Mouse (Mus musculus): Measurements from ENCODE around the gene Susd6. TPM values are rescaled to one million over a fixed set of nuclear protein-coding genes. Genes with fewer than 3 reads are reported as not detected.
A peak's percentile ranks its signal among the peaks of the same experiment; 100 is the strongest.
"Not testable (repeated sequence)": the region's sequence is repeated elsewhere in the genome, so short reads cannot be mapped to it uniquely, and the experiment has no call there.

Gene Susd6
- polyA plus RNA-seq, 1 experiment, result 5.9 TPM

DNA sequence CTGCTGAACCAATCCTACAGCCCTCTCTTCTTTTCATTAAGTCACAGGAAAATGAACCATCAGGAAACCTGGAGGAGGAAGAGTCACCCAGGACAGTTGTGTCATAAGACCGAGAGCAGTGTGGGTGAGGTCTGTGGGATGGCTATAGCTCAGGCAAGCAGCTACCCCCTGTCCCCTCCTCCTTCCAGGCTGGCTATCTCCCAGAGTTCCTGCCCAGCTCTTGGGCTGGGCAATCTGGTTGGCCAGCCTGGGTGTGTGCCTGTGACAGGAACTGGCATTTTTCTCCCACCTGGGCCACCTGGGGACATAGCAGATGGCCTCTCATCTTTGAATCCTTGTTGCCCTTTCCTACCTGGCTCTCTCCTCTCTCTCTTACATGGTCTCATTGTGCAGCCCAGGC lies 6.4 kb upstream of the Susd6 start:
- H3K4me3 ChIP-seq (replicated peaks), result no peak overlapping the region
- H3K4me1 ChIP-seq, result peaks cover 59% of the 10 kb centered on the region
- TF ChIP-seq GATA1 (IDR thresholded peaks at IDR 0.05; ENCODE audit: borderline replicate concordance, low read length), result no peak
- no peak for TF ChIP-seq FLI1 (IDR thresholded peaks at IDR 0.05; ENCODE audit: low read length)
- H3K36me3 ChIP-seq (replicated peaks; ENCODE audit: low read length), result no peaks in the 10 kb centered on the region
- no peaks in the 10 kb centered on the region for H3K9me3 ChIP-seq
- no peaks in the 10 kb centered on the region for H3K27me3 ChIP-seq (replicated peaks)

DNA sequence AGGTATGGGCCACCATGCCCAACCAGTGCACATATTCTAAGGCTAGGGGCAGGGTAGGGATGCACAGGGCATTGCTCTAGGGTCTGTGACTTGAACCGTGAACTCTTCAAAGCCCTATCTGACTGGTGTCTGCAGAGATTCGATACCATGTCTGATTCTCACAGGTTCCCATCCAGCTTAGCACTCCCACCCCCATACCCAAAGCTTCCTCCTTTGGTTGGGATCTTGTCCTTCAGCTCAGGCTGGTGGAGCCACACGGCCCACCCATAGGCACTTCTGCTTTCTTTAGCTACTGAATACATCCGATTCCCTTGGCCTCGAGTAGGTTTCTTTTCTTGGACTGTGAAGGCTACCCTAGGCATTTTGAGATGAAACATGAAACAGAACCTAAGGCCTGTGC lies 5.3 kb upstream of the Susd6 start:
- Histone ChIP-seq H3K4me1 (peaks cover 54% of the 10 kb centered on the region), H3K36me3 (replicated peaks; ENCODE audit: low read length) (no peaks in the 10 kb centered on the region)

DNA sequence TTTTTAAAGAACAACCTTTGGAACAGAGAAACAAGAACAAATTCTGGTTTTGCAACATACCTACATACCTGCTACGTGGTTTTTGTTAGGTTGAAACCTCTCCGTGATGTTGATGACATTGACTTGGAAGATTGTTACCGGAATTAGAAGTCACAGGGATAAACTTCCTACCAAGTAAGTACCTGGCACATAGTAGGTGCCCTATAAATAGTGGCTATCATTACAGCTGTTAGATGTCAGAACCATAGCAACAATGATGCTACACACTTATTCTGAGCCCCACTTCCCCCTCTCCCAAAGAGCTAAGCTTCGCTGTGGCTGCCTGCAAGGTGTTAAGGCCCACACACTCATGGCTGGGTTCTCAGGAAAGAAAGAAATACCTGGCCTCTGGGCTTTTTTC lies 4.7 kb upstream of the Susd6 start:
- no peaks in the 10 kb centered on the region for H3K9me3 ChIP-seq
- no peaks in the 10 kb centered on the region for H3K27me3 ChIP-seq (replicated peaks)
- no peak overlapping the region for H3K4me3 ChIP-seq (replicated peaks)
- no peaks in the 10 kb centered on the region for H3K36me3 ChIP-seq (replicated peaks; ENCODE audit: low read length)
- TF ChIP-seq GATA1 (IDR thresholded peaks at IDR 0.05; ENCODE audit: borderline replicate concordance, low read length), result no peak
- no peak for TF ChIP-seq FLI1 (IDR thresholded peaks at IDR 0.05; ENCODE audit: low read length)
- peaks cover 52% of the 10 kb centered on the region for H3K4me1 ChIP-seq

More for the DNA sequence above, 5.3 kb upstream of the Susd6 start:
- H3K9me3 ChIP-seq, result no peaks in the 10 kb centered on the region
- no peak overlapping the region for H3K4me3 ChIP-seq (replicated peaks)
- TF ChIP-seq FLI1 (IDR thresholded peaks at IDR 0.05; ENCODE audit: low read length) (no peak), GATA1 (IDR thresholded peaks at IDR 0.05; ENCODE audit: borderline replicate concordance, low read length) (no peak)
- no peaks in the 10 kb centered on the region for H3K27me3 ChIP-seq (replicated peaks)

DNA sequence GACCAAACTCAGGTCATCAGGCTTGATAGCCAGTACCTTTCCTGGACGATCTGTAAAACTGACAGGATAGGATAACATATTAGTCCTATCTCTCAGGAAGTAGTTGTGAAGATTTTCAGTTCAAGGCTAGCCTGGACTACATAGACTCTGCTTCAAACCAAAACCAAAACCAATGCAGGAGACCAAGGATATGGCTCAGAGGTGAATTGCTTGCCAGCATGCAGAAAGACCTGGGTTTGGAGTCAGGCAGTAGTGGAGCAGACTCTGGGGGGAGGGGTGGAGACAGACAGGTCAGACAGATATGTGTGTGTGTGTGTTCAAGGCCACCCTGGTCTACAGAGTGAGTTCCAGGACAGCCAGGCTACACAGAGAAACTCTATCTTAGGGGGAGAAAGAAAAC lies 3.7 kb upstream of the Susd6 start:
- Histone ChIP-seq H3K27me3 (replicated peaks) (no peaks in the 10 kb centered on the region), H3K36me3 (replicated peaks; ENCODE audit: low read length) (no peaks in the 10 kb centered on the region), H3K9me3 (no peaks in the 10 kb centered on the region), H3K4me1 (peaks cover 52% of the 10 kb centered on the region), H3K4me3 (replicated peaks) (no peak overlapping the region)
- no peak for TF ChIP-seq GATA1 (IDR thresholded peaks at IDR 0.05; ENCODE audit: borderline replicate concordance, low read length)
- no peak for TF ChIP-seq FLI1 (IDR thresholded peaks at IDR 0.05; ENCODE audit: low read length)

DNA sequence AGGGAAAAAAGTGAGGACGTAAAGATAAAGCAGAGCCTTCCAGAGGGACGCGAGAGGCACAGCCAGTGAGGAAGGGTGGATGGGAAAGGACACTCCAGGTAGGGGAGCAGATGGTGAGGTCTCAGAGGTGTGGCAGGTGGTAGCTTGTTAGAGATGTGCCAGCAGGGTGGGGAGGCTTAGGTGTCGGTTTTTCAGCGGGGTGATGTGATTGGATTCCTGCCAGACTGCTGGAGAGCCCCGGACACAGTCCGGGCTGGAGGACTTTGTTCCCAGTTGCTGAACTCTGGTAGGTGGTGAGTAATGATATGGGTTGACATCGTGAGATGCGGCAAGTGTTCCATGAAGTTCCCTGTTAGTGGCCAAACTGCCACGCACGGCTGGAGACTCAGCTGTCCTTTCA lies 2.7 kb upstream of the Susd6 start:
- no peaks in the 10 kb centered on the region for H3K27me3 ChIP-seq (replicated peaks)
- H3K4me1 ChIP-seq, result peaks cover 55% of the 10 kb centered on the region
- H3K4me3 ChIP-seq (replicated peaks), result no peak overlapping the region
- TF ChIP-seq FLI1 (IDR thresholded peaks at IDR 0.05; ENCODE audit: low read length), result no peak
- TF ChIP-seq GATA1 (IDR thresholded peaks at IDR 0.05; ENCODE audit: borderline replicate concordance, low read length), result no peak
- H3K9me3 ChIP-seq, result no peaks in the 10 kb centered on the region
- no peaks in the 10 kb centered on the region for H3K36me3 ChIP-seq (replicated peaks; ENCODE audit: low read length)

DNA sequence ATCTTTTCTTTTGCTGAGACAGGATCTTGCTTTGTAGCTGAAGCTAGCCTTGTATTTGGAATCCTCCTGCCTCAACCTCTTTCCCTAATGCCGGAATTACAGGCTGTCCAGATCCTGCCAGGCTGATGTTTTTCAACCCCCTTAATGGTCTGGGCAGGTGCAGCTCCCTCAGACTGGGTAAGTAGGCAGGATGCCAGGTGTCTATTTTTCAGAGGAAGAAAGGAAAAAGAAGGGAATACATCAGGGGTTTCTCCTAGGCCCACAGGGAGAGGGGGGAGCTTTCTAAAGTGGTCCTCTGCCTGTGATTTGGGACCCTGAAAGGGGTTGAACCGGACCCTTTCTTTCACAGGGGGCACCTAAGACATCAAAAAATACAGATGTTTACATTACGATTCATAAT lies 2.1 kb upstream of the Susd6 start:
- H3K4me1 ChIP-seq, result peaks cover 56% of the 10 kb centered on the region
- H3K4me3 ChIP-seq (replicated peaks), result no peak overlapping the region
- TF ChIP-seq GATA1 (IDR thresholded peaks at IDR 0.05; ENCODE audit: borderline replicate concordance, low read length) (no peak), FLI1 (IDR thresholded peaks at IDR 0.05; ENCODE audit: low read length) (no peak)
- no peaks in the 10 kb centered on the region for H3K9me3 ChIP-seq
- H3K36me3 ChIP-seq (replicated peaks; ENCODE audit: low read length), result peaks cover 3% of the 10 kb centered on the region
- H3K27me3 ChIP-seq (replicated peaks), result no peaks in the 10 kb centered on the region

DNA sequence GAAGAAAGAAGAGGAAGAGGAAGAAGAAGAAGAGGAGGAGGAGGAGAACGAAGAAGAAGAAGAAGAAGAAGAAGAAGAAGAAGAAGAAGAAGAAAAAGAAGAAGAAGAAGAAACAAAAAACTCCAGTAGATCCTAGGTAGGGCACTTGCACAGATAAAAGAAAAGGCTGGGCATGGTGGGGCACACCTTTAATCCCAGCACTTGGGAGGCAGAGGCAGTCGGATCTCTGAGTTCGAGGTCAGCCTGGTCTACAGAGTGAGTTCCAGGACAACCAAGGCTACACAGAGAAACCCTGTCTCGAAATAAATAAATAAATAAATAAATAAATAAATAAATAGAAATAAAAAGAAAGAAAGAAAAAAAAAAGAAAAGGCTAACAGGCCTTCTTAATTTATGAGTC lies 1.0 kb upstream of the Susd6 start:
- H3K9me3 ChIP-seq; H3K36me3 ChIP-seq (replicated peaks; ENCODE audit: low read length); H3K4me3 ChIP-seq (replicated peaks); H3K27me3 ChIP-seq (replicated peaks): not testable (repeated sequence)
- peaks cover 56% of the 10 kb centered on the region for H3K4me1 ChIP-seq

DNA sequence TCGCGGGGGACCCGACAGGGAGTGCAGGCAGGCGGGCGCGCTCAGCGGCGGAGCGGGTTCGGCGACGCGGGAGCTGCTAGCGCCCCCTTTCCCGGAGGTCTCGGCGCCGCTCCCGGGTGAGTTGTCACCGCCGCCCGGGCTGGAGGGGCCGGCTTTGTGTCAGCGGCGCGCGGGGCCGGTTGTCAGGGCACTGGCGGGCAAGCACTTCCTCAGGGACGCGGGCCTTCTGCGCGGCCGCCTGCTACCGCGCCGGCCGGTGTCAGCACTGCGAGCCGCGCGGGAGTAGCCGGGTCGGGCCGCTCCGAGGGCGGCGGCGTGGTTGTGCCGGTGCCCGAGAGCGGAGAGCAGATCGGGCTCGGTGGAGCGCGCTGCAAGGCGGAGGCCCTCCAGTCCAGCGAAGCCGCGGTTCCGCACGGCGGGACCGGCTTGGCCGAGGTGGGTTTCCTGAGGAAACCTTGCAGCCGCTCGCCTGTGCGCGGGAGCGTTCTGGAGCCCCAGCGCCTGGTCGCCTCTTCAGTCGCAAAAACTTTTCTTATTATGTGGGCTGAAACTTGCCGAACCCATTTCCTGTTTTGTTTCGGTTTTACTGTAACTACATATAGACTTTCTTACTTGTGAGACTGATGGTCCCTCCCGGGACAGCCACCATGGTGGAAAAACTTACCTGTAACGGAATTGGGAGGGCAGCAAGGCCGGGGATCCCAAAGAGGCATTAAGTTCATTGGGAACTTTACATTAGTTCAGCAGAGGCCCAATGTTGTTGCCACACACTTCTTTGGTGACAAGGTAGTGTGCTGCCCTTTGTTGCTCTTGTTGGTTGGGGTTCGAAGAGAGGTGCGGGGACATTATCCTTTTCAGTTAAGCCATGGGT lies 625 bp downstream of the Susd6 start:
- Histone ChIP-seq H3K4me3 (replicated peaks) (peak overlapping the region; percentile 98), H3K27me3 (replicated peaks) (no peaks in the 10 kb centered on the region), H3K36me3 (replicated peaks; ENCODE audit: low read length) (peaks cover 19% of the 10 kb centered on the region), H3K9me3 (no peaks in the 10 kb centered on the region), H3K4me1 (peaks cover 57% of the 10 kb centered on the region)
- TF ChIP-seq FLI1 (IDR thresholded peaks at IDR 0.05; ENCODE audit: low read length) (no peak), GATA1 (IDR thresholded peaks at IDR 0.05; ENCODE audit: borderline replicate concordance, low read length) (no peak)

DNA sequence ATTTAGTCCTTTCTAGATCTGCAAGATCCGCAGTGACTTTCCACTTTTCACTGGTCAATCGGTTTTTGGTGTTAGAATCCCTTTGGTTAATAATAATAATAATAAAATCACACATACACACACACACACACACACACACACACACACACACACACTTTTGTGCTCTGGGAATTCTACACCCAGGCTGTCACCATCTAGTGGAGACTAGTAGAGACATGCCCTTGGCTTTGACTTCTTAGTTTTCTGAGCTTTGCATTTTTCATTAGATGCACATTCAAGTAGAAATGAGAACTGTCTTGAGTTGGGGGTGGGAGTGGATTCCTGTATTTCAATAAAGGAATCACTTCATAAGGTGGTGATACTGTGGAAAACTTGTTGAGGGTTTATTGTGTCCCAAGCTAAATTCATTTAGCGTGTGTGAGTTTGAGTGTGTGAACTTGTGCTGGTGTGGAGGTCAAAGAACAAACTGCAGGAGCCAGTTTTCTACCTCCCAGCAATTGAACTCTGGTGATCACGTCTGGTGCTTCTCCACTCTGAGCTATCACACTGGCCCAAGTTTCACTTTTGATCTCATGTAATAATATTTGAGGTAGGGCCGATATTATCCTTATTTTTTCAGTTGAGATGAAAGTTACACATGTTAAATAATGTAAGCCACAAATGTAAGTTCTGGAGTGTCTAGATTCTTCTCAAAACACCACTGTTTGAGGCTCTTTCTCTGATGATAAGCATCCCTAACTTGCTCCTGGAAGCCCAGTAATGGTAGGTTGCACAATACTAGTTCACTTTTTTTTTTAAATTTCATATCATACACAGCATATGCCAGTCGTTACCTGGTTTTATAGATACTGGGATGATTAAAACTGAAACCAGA lies 1.5 kb downstream of the Susd6 start:
- Histone ChIP-seq H3K27me3 (replicated peaks) (no peaks in the 10 kb centered on the region), H3K36me3 (replicated peaks; ENCODE audit: low read length) (peaks cover 22% of the 10 kb centered on the region), H3K4me1 (peaks cover 56% of the 10 kb centered on the region), H3K4me3 (replicated peaks) (peak overlapping the region; percentile 98), H3K9me3 (no peaks in the 10 kb centered on the region)
- TF ChIP-seq FLI1 (IDR thresholded peaks at IDR 0.05; ENCODE audit: low read length), result no peak
- TF ChIP-seq GATA1 (IDR thresholded peaks at IDR 0.05; ENCODE audit: borderline replicate concordance, low read length), result no peak

DNA sequence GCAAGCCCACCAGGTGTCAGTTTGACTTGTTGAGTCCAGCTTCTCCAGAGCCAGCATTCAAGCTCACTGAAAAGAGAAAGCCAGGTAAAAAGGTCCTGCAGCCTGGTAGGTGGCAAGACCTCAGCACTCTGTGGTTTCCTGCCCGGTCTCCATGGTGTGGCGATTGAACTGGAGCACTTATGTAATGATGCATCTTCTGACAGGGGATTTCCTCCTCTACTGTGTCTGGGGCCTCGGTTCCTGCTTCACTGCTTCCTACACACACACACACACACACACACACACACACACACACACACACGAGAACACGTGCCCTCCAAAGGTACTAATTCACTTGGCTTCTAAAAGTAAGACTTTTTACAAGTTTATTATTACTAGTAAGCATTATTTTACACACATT lies 2.6 kb downstream of the Susd6 start:
- Histone ChIP-seq H3K4me3 (replicated peaks) (peak overlapping the region; percentile 88), H3K4me1 (peaks cover 55% of the 10 kb centered on the region), H3K27me3 (replicated peaks) (no peaks in the 10 kb centered on the region), H3K36me3 (replicated peaks; ENCODE audit: low read length) (peaks cover 29% of the 10 kb centered on the region), H3K9me3 (no peaks in the 10 kb centered on the region)
- TF ChIP-seq FLI1 (IDR thresholded peaks at IDR 0.05; ENCODE audit: low read length) (no peak), GATA1 (IDR thresholded peaks at IDR 0.05; ENCODE audit: borderline replicate concordance, low read length) (no peak)
